Mouse (Mus musculus) testis, adult 2 months (tissue): Measurements from ENCODE around the gene Odf3b. TPM values are rescaled to one million over a fixed set of nuclear protein-coding genes. Genes with fewer than 3 reads are reported as not detected.

Experiments
- H3K27ac ChIP-seq: fragments of 200-500 bp; 2 replicates; pipeline ENCODE4 v1.5.1; 2012; ENCODE audit warnings: low read depth, low read length; ENCODE audit not compliant: control insufficient read depth, insufficient read depth
- H3K27me3 ChIP-seq: fragments of 200-500 bp; 2 replicates; pipeline ENCODE4 v1.6.1; 2012; ENCODE audit warnings: mild to moderate bottlenecking, low read length, moderate library complexity; ENCODE audit not compliant: control insufficient read depth, insufficient read depth
- H3K36me3 ChIP-seq: fragments of 200-500 bp; 2 replicates; pipeline ENCODE4 v1.6.1; 2012; ENCODE audit warnings: mild to moderate bottlenecking, low read length; ENCODE audit not compliant: control insufficient read depth, insufficient read depth
- H3K4me1 ChIP-seq: fragments of 200-500 bp; 2 replicates; pipeline ENCODE4 v1.6.1; 2012; ENCODE audit warnings: low read length; ENCODE audit not compliant: control insufficient read depth, insufficient read depth
- H3K4me3 ChIP-seq: fragments of 200-500 bp; 2 replicates; pipeline ENCODE4 v1.5.1; 2012; ENCODE audit warnings: low read depth, mild to moderate bottlenecking, low read length, moderate library complexity, mixed read lengths; ENCODE audit not compliant: control insufficient read depth
- CTCF ChIP-seq: fragments of 200-500 bp; IDR thresholded peaks from 2 replicates; pipeline ENCODE4 v1.5.1; 2012; ENCODE audit warnings: low read depth, mild to moderate bottlenecking, inconsistent platforms, low read length, moderate library complexity; ENCODE audit not compliant: control insufficient read depth, insufficient read depth, insufficient replicate concordance
- POLR2A ChIP-seq: fragments of 200-500 bp; IDR thresholded peaks from 2 replicates; pipeline ENCODE4 v1.6.1; 2012; ENCODE audit warnings: low read depth, mild to moderate bottlenecking, inconsistent platforms, low read length, moderate library complexity; ENCODE audit not compliant: control insufficient read depth
- polyA plus RNA-seq: library from polyadenylated mRNA; depleted of rRNA; stranded (reverse); fragments of >200 nt; gene quantifications from 2 replicates; pipeline ENCODE4 v1.2.3, GENCODE M21; 2012; rRNA removed

The Odf3b gene
- polyA plus RNA-seq: 78.4 and 86.4 TPM in 2 replicates

DNA sequence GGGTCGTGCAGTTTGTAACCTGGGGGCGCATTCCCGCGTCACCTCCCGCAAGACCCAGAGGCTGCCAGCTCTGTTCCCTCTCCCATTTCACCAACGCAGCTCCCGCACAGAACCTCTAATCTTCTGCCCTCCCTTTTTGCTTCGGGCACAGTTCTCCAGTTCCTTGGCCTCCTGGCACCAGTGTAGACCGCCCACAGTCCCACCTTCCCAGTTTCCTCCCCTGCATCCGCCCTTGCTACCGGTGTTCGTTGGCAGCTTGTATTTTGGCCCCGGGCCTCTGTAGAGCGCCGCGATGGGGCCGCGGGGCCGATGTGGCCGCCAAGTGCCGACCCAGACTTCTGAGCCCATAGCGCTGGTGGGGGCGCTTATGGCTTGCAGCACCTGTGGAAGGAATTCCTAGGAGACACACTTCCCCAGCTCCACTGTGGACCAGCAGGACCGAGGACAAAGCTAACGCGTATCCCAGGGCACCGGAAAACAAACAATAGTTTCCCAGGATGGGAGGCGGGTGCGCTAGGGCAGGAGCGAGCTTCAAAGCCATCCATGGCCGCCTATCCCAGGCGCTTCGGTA is at the start of gene Odf3b:
Gene Odf3b, minus strand, starts transcription at position 452 of the 571 bp plus-strand sequence.
- TF ChIP-seq CTCF (no peak), POLR2A (peak; percentile 18; the same call in 1 of the 2 replicates)
- Histone ChIP-seq H3K27me3 (peaks cover 2% of the 10 kb centered on the region; the same call in 1 of the 2 replicates), H3K4me3 (peak within 1 kb of the TSS; percentile 77), H3K27ac (peak within 1 kb of the TSS; percentile 59), H3K4me1 (peaks cover 33% of the 10 kb centered on the region), H3K36me3 (no peaks in the 10 kb centered on the region)

DNA sequence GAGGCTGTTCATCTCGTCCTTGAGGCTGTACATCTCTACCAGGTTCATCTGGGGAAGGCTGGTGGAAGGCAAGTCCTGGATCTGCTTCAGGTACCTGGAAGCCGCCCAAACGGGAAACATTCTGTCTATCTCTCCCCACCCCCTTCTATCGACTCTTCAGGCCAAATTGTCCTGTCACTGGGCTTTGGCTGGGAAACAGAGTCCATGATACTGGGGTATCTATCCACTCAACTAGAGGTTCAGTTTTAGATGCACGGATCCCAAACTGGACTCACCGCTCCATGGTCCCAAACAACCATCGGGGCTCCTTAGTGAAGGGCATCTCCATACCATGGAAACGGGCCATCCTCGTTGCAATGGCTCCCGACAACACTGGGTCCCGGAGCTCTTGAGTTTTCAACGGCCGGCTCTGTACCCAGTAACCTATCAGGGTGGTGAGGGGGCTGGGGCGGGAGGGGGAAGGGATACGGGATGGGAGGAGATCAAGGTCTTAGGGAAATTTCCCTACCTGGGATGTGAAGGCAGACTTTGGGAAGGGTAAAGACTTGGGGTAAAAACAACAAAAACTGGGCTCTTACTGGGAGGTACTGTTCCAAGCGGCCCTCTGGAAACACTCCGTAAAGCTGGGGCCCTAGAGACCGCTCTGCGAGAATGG is 49.2 kb upstream of the Odf3b start:
- peaks cover 21% of the 10 kb centered on the region for H3K4me1 ChIP-seq
- H3K27ac ChIP-seq: peak overlapping the region; percentile 46; the same call in 1 of the 2 replicates
- H3K27me3 ChIP-seq: no peaks in the 10 kb centered on the region
- no peak for TF ChIP-seq CTCF
- no peak for TF ChIP-seq POLR2A
- H3K4me3 ChIP-seq: peak overlapping the region; percentile 95
- no peaks in the 10 kb centered on the region; the same call in 1 of the 2 replicates for H3K36me3 ChIP-seq

DNA sequence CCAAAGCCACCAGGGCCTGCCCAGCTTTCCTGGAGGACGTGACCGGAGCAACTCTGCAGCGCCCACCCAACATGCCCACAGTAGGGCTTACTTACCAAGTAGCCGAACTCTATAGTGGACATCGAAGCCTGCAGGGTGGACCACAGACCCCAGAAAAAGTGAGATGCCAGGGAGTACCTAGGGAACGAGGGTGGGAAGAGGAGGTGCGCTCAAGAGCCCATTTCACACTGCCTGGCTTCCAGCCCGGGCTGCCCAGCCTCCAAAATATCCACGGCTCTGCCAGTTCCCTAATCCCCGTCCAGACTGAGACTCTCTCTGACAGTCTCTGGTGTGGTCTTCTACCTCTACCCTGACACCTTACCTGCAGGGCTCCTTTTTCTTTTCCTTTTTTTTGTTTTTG is 47.6 kb upstream of the Odf3b start:
- peaks cover 21% of the 10 kb centered on the region for H3K4me1 ChIP-seq
- H3K27me3 ChIP-seq: no peaks in the 10 kb centered on the region
- TF ChIP-seq CTCF (no peak), POLR2A (0 out of 2 replicates have a peak, but pooled peaks have one; percentile 9)
- peak overlapping the region; percentile 92 for H3K4me3 ChIP-seq
- H3K27ac ChIP-seq: no peak overlapping the region
- no peaks in the 10 kb centered on the region; the same call in 1 of the 2 replicates for H3K36me3 ChIP-seq

DNA sequence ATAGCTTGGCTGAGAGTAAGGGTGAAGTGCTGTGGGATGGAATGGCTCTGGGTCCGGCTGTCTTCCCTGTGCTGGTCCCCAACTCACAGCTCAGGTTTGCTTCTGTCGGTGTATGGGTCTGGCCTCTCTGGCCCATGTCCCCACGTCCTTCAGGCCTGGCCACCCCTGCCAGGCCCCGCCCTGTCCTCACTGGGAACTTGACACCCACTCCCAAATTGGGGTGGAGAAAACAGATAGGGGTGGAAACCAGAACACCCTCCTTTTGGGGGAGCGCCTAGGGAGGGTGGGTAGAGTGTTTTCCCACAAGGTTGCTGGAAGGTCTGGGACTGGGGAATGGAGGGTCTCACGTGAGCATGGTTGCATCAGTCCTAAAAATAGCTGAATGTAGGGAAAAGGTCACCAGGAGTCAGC is 46.6 kb upstream of the Odf3b start, which contains the start of gene Cpt1b:
Gene Cpt1b, minus strand, starts transcription at position 153 of the 411 bp plus-strand sequence.
- H3K4me3 ChIP-seq: peak within 1 kb of the TSS; percentile 92

DNA sequence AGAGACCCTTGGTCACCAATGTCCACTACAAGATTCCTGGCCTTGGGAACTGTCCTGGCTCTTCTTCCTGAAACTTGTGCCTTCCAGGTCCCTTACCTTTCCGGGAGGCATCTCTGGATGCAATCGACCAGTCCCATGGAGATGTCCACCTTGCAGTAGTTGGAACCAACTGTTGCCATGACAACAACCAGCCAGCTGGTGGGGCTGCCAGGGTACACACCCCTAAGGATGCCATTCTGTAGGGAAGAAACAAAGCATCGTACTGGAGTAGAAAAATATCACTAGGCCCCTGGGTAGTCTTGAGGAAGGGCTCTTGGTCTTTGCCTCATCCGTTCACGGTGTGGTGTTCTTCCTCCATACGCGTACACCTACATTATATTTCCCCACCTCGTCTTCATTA is 45.5 kb upstream of the Odf3b start:
- Histone ChIP-seq H3K4me3 (peak overlapping the region; percentile 84), H3K27ac (peak overlapping the region; percentile 68), H3K36me3 (no peaks in the 10 kb centered on the region; the same call in 1 of the 2 replicates), H3K4me1 (peaks cover 19% of the 10 kb centered on the region), H3K27me3 (no peaks in the 10 kb centered on the region)
- TF ChIP-seq CTCF: no peak
- TF ChIP-seq POLR2A: 0 out of 2 replicates have a peak, but pooled peaks have one; percentile 20

More for the DNA sequence above, 46.6 kb upstream of the Odf3b start, which contains the start of gene Cpt1b:
- Histone ChIP-seq H3K27me3 (no peaks in the 10 kb centered on the region), H3K36me3 (no peaks in the 10 kb centered on the region; the same call in 1 of the 2 replicates), H3K4me1 (peaks cover 19% of the 10 kb centered on the region), H3K27ac (peak within 1 kb of the TSS; percentile 90)
- TF ChIP-seq CTCF: no peak
- no peak for TF ChIP-seq POLR2A

DNA sequence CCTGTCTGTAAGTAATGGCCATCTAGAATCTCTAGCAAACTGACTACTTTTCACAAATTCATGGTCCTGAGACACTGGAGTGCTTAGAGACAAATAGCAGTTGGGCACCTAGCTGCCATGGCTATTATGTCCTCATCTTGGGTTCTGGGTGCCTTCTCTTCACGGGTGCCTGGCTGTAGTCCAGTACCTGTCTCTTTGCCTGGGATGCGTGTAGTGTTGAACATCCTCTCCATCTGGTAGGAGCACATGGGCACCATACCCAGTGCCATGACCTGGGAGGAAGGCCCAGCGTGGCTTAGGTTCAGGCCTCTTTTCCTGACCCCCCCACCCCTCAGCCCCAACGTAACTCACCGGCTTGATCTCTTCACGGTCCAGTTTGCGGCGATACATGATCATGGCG is 42.9 kb upstream of the Odf3b start:
- Histone ChIP-seq H3K27ac (no peak overlapping the region), H3K4me3 (no peak overlapping the region), H3K36me3 (no peaks in the 10 kb centered on the region; the same call in 1 of the 2 replicates), H3K4me1 (peaks cover 18% of the 10 kb centered on the region), H3K27me3 (no peaks in the 10 kb centered on the region)
- TF ChIP-seq CTCF (no peak), POLR2A (no peak)

DNA sequence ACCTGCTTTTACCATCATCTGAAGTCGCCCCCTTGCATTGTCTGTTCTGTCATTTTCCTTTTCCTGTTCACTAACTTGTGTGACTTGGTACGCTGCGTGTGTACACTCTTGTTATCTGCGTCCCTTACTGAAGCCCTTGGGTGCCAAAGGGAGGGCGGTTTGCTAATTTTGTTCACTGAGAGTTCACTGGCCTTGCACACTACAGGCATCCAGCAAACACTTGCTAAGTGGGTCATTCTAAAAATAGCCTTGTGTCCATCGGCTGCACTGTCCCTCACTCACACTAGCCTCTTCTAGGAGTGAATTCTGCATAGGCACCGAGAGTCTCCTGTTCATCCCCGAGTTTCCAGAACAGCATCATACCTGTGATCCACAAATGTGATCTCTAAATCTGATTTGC is 36.2 kb upstream of the Odf3b start:
- H3K27ac ChIP-seq: no peak overlapping the region
- no peaks in the 10 kb centered on the region for H3K27me3 ChIP-seq
- H3K4me3 ChIP-seq: no peak overlapping the region
- H3K4me1 ChIP-seq: peaks cover 9% of the 10 kb centered on the region
- TF ChIP-seq CTCF: no peak
- TF ChIP-seq POLR2A: no peak
- no peaks in the 10 kb centered on the region; the same call in 1 of the 2 replicates for H3K36me3 ChIP-seq
